Mouse (Mus musculus) heart, embryonic 16.5 days (tissue): ENCODE results near the gene Pask. TPM values are rescaled to one million over a fixed set of nuclear protein-coding genes. Genes with fewer than 3 reads are reported as not detected.
"Not testable (repeated sequence)": the region's sequence is repeated elsewhere in the genome, so short reads cannot be mapped to it uniquely, and the experiment has no call there.

Source experiments
- ATAC-seq: fragments of 200-750 bp; cut with Nextera tagmentation; replicated peaks from 2 replicates; pipeline ENCODE4 v1.8.0; 2017; ENCODE audit warnings: moderate number of reproducible peaks; ENCODE audit not compliant: insufficient read depth, low FRiP score; ENCODE audit errors: extremely low read depth
- H3K27ac ChIP-seq: fragments of 300-500 bp; sonication (generic); 2 replicates; pipeline ENCODE4 v1.5.1; 2014; ENCODE audit warnings: mild to moderate bottlenecking, low read length, control low read depth, moderate library complexity
- H3K27me3 ChIP-seq: fragments of 300-500 bp; sonication (generic); 2 replicates; pipeline ENCODE4 v1.6.1; 2014; ENCODE audit warnings: low read length, mixed read lengths; ENCODE audit not compliant: control insufficient read depth, insufficient read depth
- H3K36me3 ChIP-seq: fragments of 300-500 bp; sonication (generic); 2 replicates; pipeline ENCODE4 v1.6.1; 2014; ENCODE audit not compliant: control insufficient read depth, insufficient read depth
- H3K4me1 ChIP-seq: fragments of 300-500 bp; sonication (generic); 2 replicates; pipeline ENCODE4 v1.6.1; 2014; ENCODE audit warnings: low read length, mixed read lengths; ENCODE audit not compliant: control insufficient read depth, insufficient read depth
- H3K4me2 ChIP-seq: fragments of 300-500 bp; sonication (generic); 2 replicates; pipeline ENCODE4 v1.6.1; 2014; ENCODE audit warnings: low read depth, mild to moderate bottlenecking, control low read depth, low read length
- H3K4me3 ChIP-seq: fragments of 300-500 bp; sonication (generic); 2 replicates; pipeline ENCODE4 v1.5.1; 2014; ENCODE audit warnings: mild to moderate bottlenecking, control low read depth, low read length
- H3K9ac ChIP-seq: fragments of 300-500 bp; sonication (generic); 2 replicates; pipeline ENCODE4 v1.6.1; 2014; ENCODE audit warnings: low read length, control low read depth
- H3K9me3 ChIP-seq: fragments of 300-500 bp; sonication (generic); replicated peaks from 2 replicates; pipeline ENCODE4 v1.6.1; 2016; ENCODE audit warnings: low read length; ENCODE audit not compliant: control insufficient read depth
- WGBS: fragments of 180-500 bp; shearing (Covaris S2); extraction: QIAGEN DNeasy Blood & Tissue Kit; methylation state at CpG from one replicate; pipeline ENCODE4 v1.1.7; 2014; 5-methylcytosine and 5-hydroxymethylcytosine counted together
- polyA plus RNA-seq: library from polyadenylated mRNA; unstranded; fragments of >200 nt; fragmentation: Nextera tagmentation; extraction: Ambion mirVana; gene quantifications from 2 replicates; pipeline ENCODE4 v1.2.1, GENCODE M21; 2015

Pask gene
- polyA plus RNA-seq, 1 experiment from 2014 or later: 7.3 TPM

GRCm38 (mm10) chr1:93294491-93294890 lies 48.8 kb downstream of the Pask start:
- WGBS: 79% methylated on average over 3 of the region's 3 CpGs
- H3K4me1 ChIP-seq, H3K27me3 ChIP-seq, H3K9me3 ChIP-seq, H3K9ac ChIP-seq, H3K4me3 ChIP-seq, H3K27ac ChIP-seq, H3K4me2 ChIP-seq, ATAC-seq: not testable (repeated sequence)
- H3K36me3 ChIP-seq: peaks cover 22% of the 10 kb centered on the region

- ATAC-seq: no peak
- H3K4me3 ChIP-seq: no peak overlapping the region
- no peak overlapping the region for H3K9ac ChIP-seq
- no peak overlapping the region for H3K4me2 ChIP-seq
- peaks cover 9% of the 10 kb centered on the region; the same call in 1 of the 2 replicates for H3K36me3 ChIP-seq
- 76% methylated on average over 8 of the region's 8 CpGs for WGBS
- H3K4me1 ChIP-seq: no peaks in the 10 kb centered on the region
- no peak overlapping the region for H3K27ac ChIP-seq
- H3K9me3 ChIP-seq: no peaks in the 10 kb centered on the region
- no peaks in the 10 kb centered on the region for H3K27me3 ChIP-seq
Observed at GRCm38 (mm10) chr1:93292006-93292405, 51.3 kb downstream of the Pask start.

DNA sequence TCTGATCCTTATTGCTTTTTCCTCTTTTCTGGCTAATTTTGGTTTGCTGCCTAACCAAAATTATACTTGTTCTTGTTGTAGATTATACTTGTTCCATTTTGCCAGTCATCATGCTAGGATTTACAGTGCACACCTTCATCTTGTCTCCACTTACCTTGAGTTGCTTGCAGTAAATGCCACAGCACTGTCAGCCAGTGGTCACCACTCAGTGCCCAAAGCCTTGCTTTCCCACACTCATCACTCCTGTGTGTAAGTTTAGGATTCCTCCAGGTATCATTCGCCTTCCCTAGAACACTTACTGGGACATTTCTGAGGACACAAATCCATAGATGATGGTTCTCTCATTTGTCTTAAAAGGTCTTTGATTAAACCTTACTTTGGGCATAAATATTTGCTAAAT lies 51.7 kb downstream of the Pask start:
- no peaks in the 10 kb centered on the region for H3K4me1 ChIP-seq
- H3K9me3 ChIP-seq: no peaks in the 10 kb centered on the region
- 92% methylated on average over 1 of the region's 1 CpGs for WGBS
- no peak for ATAC-seq
- peaks cover 7% of the 10 kb centered on the region; the same call in 1 of the 2 replicates for H3K36me3 ChIP-seq
- H3K4me3 ChIP-seq: no peak overlapping the region
- H3K27me3 ChIP-seq: no peaks in the 10 kb centered on the region
- no peak overlapping the region for H3K27ac ChIP-seq
- no peak overlapping the region for H3K9ac ChIP-seq
- H3K4me2 ChIP-seq: no peak overlapping the region

DNA sequence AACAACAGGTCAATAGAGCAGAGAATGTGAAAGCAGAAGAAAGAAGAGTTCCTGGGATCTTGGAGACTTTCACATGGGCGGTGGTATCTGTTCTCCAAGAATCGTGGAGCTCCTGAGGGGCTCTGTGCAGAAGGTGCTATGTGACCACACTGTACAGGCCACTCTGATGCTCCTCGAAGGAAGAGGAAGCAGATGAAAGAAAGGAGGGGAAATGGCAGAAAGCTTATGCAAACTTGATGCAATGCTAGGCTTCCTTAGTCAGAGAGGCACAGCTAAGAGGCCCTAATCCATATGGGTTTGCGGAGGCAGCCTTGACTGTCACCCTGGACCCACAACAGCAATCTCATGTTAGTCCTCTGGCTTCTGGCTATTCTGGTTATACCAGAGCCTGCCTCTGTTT lies 52.3 kb downstream of the Pask start:
- no peak overlapping the region for H3K4me3 ChIP-seq
- peaks cover 5% of the 10 kb centered on the region; the same call in 1 of the 2 replicates for H3K36me3 ChIP-seq
- no peaks in the 10 kb centered on the region for H3K27me3 ChIP-seq
- no peak overlapping the region for H3K9ac ChIP-seq
- no peak overlapping the region for H3K27ac ChIP-seq
- ATAC-seq: no peak
- H3K4me2 ChIP-seq: no peak overlapping the region
- H3K4me1 ChIP-seq: no peaks in the 10 kb centered on the region
- 79% methylated on average over 4 of the region's 4 CpGs for WGBS
- no peaks in the 10 kb centered on the region for H3K9me3 ChIP-seq

- no peak overlapping the region for H3K27ac ChIP-seq
- H3K36me3 ChIP-seq: no peaks in the 10 kb centered on the region
- H3K4me3 ChIP-seq: no peak overlapping the region
- no peak for ATAC-seq
- no peaks in the 10 kb centered on the region for H3K4me1 ChIP-seq
- WGBS: 59% methylated on average over 3 of the region's 3 CpGs
- H3K27me3 ChIP-seq: no peaks in the 10 kb centered on the region
- no peaks in the 10 kb centered on the region for H3K9me3 ChIP-seq
- H3K4me2 ChIP-seq: no peak overlapping the region
- H3K9ac ChIP-seq: no peak overlapping the region
Observed at GRCm38 (mm10) chr1:93289678-93290214, 53.5 kb downstream of the Pask start.

DNA sequence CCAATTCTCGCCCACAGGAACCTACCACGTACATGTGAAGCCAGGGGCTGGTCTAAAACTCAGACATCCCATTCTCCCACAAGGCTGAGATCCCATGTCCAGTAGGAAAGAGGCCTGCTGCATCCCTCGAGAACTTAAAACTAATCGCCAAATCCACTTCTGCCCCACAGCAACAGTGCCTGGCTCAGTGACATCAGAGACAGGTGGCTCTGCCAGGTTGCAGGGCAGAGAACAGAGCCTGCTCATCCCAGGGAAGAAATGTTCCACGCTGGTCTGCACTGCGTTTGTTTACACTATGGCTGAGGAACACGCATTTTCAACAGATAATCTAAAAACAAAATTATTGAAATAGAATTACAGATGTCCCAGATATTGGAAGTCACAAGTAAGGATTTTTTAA lies 66.2 kb downstream of the Pask start:
- H3K4me2 ChIP-seq: no peak overlapping the region
- no peaks in the 10 kb centered on the region for H3K36me3 ChIP-seq
- no peaks in the 10 kb centered on the region; the same call in 1 of the 2 replicates for H3K4me1 ChIP-seq
- 70% methylated on average over 7 of the region's 7 CpGs for WGBS
- H3K27me3 ChIP-seq: no peaks in the 10 kb centered on the region
- H3K4me3 ChIP-seq: no peak overlapping the region
- no peaks in the 10 kb centered on the region for H3K9me3 ChIP-seq
- H3K27ac ChIP-seq: no peak overlapping the region
- no peak overlapping the region for H3K9ac ChIP-seq
- no peak for ATAC-seq

GRCm38 (mm10) chr1:93275561-93275960 lies 67.7 kb downstream of the Pask start:
- no peak for ATAC-seq
- Histone ChIP-seq H3K4me1 (no peaks in the 10 kb centered on the region; the same call in 1 of the 2 replicates), H3K27ac (no peak overlapping the region), H3K4me2 (no peak overlapping the region), H3K9me3 (no peaks in the 10 kb centered on the region), H3K4me3 (no peak overlapping the region), H3K36me3 (no peaks in the 10 kb centered on the region), H3K27me3 (no peaks in the 10 kb centered on the region), H3K9ac (no peak overlapping the region)
- 69% methylated on average over 6 of the region's 6 CpGs for WGBS

DNA sequence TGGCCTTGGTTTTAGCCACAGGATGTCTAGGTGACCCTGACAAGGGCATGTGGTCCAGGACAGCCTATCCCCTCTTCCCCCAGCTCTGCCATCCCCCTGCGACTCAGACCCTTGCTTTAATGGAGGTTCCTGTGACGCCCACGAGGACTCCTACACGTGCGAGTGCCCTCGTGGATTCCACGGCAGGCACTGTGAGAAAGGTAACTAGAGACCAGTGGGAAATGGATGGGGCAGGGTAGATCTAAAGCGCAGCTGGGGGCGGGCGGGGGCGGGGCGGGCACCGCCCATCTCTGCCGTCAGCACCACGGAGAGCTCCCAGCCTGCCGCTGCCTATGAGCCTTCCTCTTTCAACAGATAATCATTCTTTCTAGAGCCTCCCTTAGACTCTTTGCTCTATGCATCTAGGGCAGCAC lies 70.9 kb downstream of the Pask start:
- Histone ChIP-seq H3K9ac (no peak overlapping the region), H3K27me3 (no peaks in the 10 kb centered on the region), H3K9me3 (no peaks in the 10 kb centered on the region), H3K4me3 (no peak overlapping the region), H3K4me2 (no peak overlapping the region), H3K27ac (no peak overlapping the region), H3K4me1 (no peaks in the 10 kb centered on the region; the same call in 1 of the 2 replicates), H3K36me3 (0 out of 2 replicates have a peak, but pooled peaks cover 2% of the 10 kb centered on the region)
- WGBS: 3% methylated on average over 16 of the region's 16 CpGs
- no peak for ATAC-seq

DNA sequence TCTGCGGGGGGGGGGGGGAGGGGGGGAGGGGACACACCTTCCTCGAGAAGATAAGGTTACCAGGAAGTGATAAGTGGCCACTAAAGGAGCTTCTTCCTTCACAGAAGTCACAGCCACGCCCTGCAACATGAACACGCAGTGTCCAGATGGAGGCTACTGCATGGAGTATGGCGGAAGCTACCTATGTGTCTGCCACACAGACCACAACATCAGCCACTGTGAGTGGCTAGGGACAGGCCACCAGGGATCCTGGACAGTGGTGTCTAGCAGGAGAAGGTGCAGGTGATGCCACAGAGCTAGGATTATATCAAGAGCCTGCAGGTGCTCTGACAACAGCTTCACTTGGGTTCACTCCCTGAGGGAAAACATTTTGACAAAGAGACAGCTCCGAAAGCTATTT lies 71.5 kb downstream of the Pask start:
- Histone ChIP-seq H3K4me2 (no peak overlapping the region), H3K27me3 (no peaks in the 10 kb centered on the region), H3K4me3 (no peak overlapping the region), H3K4me1 (no peaks in the 10 kb centered on the region; the same call in 1 of the 2 replicates), H3K36me3 (0 out of 2 replicates have a peak, but pooled peaks cover 2% of the 10 kb centered on the region), H3K9me3 (no peaks in the 10 kb centered on the region), H3K27ac (no peak overlapping the region), H3K9ac (no peak overlapping the region)
- ATAC-seq: no peak
- 66% methylated on average over 5 of the region's 6 CpGs for WGBS
